Mouse (Mus musculus) midbrain, postnatal 0 days (tissue): ENCODE measurements at regions not wholly inside any gene's neighbourhood (a gene's known extent, or its start where the extent isn't known, plus 50 kb on each side); places are given as distances from the start of the nearest gene placed in this dataset.

ENCODE experiments used
- ATAC-seq: fragments of 200-750 bp; cut with Nextera tagmentation; 2 replicates; pipeline ENCODE4 v1.8.0; 2017; ENCODE audit warnings: moderate number of reproducible peaks, mild to moderate bottlenecking, moderate TSS enrichment, moderate library complexity; ENCODE audit not compliant: low FRiP score
- DNase-seq: peaks from one replicate; pipeline ENCODE4 v3.0.0-alpha.2; 2015; ENCODE audit warnings: low spot score
- H3K27ac ChIP-seq: fragments of 300-500 bp; sonication (generic); 2 replicates; pipeline ENCODE4 v1.5.1; 2014; ENCODE audit warnings: low read depth, mild to moderate bottlenecking, low read length, mixed read lengths
- H3K27me3 ChIP-seq: fragments of 300-500 bp; sonication (generic); 2 replicates; pipeline ENCODE4 v1.6.1; 2014; ENCODE audit warnings: low read length, control low read depth, mixed read lengths; ENCODE audit not compliant: insufficient read depth
- H3K36me3 ChIP-seq: fragments of 300-500 bp; sonication (generic); 2 replicates; pipeline ENCODE4 v1.6.1; 2014; ENCODE audit warnings: low read length, control low read depth, mixed read lengths; ENCODE audit not compliant: insufficient read depth
- H3K4me1 ChIP-seq: fragments of 300-500 bp; sonication (generic); 2 replicates; pipeline ENCODE4 v1.6.1; 2014; ENCODE audit warnings: mild to moderate bottlenecking, control low read depth, antibody characterized with exemption, low read length, mixed read lengths; ENCODE audit not compliant: insufficient read depth
- H3K4me2 ChIP-seq: fragments of 300-500 bp; sonication (generic); 2 replicates; pipeline ENCODE4 v1.6.1; 2014; ENCODE audit warnings: low read depth, mild to moderate bottlenecking, low read length, mixed read lengths; ENCODE audit not compliant: poor library complexity, severe bottlenecking
- H3K4me3 ChIP-seq: fragments of 300-500 bp; sonication (generic); 2 replicates; pipeline ENCODE4 v1.5.1; 2014; ENCODE audit warnings: low read depth, mild to moderate bottlenecking, low read length, moderate library complexity
- H3K9ac ChIP-seq: fragments of 300-500 bp; sonication (generic); replicated peaks from 2 replicates; pipeline ENCODE4 v1.6.1; 2014; ENCODE audit warnings: mild to moderate bottlenecking, low read length, moderate library complexity, mixed read lengths; ENCODE audit not compliant: poor library complexity, severe bottlenecking
- H3K9me3 ChIP-seq: fragments of 300-500 bp; sonication (generic); 2 replicates; pipeline ENCODE4 v1.6.1; 2016; ENCODE audit warnings: low read length, control low read depth
- CTCF ChIP-seq: IDR thresholded peaks from 2 replicates; pipeline ENCODE4 v1.5.1; 2016; ENCODE audit warnings: antibody characterized with exemption, mild to moderate bottlenecking
- whole genome bisulfite sequencing: fragments of 180-500 bp; shearing (Covaris S2); extraction: QIAGEN DNeasy Blood & Tissue Kit; methylation state at CpG from one replicate; pipeline ENCODE4 v1.1.7; 2014; 5-methylcytosine and 5-hydroxymethylcytosine counted together

DNA sequence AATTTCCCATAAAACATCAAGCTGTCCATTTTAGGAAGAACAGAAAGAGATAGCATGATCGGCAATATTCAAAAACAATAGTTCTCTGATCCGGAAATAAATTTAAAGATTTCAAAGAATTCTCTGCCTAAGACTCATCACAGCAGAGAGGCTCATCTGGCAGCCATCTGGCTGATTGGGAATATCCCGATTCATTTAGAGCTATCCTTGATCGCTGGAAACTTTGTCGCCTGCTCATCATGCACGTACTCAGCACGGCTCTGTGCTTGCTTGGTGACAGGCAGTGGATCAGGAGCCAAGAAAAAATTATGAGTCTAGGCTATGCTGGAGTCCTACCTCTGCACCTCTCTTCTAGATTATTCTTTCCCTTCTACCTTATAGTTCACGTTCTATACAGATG is 332.0 kb upstream of the Mon1b start:
- no peaks in the 10 kb centered on the region for H3K27me3 ChIP-seq
- H3K9me3 ChIP-seq, result no peaks in the 10 kb centered on the region
- H3K4me1 ChIP-seq, result no peaks in the 10 kb centered on the region
- H3K4me2 ChIP-seq, result no peak overlapping the region
- H3K36me3 ChIP-seq, result no peaks in the 10 kb centered on the region
- WGBS, result 72% methylated on average over 8 of the region's 8 CpGs
- H3K9ac ChIP-seq, result no peak overlapping the region
- DNase-seq (peak; percentile 15), ATAC-seq (no peak)
- TF ChIP-seq CTCF, result no peak
- H3K4me3 ChIP-seq, result no peak overlapping the region
- no peak overlapping the region for H3K27ac ChIP-seq

DNA sequence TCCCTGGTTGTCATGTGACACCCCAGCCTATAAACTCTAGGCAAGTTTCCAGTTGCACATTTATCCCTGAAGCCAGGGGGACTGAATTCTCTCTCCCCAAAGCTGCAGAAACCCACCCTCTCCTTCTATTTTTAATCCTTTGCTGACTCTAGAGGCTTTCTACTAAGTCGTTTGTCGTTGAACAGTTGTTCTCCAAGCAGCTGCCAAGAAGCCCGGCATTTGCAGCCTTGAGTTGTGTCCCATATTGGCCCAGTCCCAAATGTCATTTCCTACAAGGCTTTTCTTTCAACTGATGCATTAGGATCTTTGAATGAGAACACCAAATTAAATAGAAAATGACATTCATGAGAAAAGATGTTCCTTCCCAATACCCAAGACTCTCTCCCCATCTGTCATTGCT is 318.2 kb upstream of the Mon1b start:
- Histone ChIP-seq H3K27me3 (no peaks in the 10 kb centered on the region), H3K4me3 (no peak overlapping the region), H3K9ac (no peak overlapping the region), H3K36me3 (no peaks in the 10 kb centered on the region), H3K4me1 (no peaks in the 10 kb centered on the region), H3K9me3 (no peaks in the 10 kb centered on the region), H3K4me2 (no peak overlapping the region), H3K27ac (no peak overlapping the region)
- TF ChIP-seq CTCF, result no peak
- DNase-seq (peak; percentile 79), ATAC-seq (no peak)
- WGBS, result 47% methylated on average over 3 of the region's 3 CpGs

DNA sequence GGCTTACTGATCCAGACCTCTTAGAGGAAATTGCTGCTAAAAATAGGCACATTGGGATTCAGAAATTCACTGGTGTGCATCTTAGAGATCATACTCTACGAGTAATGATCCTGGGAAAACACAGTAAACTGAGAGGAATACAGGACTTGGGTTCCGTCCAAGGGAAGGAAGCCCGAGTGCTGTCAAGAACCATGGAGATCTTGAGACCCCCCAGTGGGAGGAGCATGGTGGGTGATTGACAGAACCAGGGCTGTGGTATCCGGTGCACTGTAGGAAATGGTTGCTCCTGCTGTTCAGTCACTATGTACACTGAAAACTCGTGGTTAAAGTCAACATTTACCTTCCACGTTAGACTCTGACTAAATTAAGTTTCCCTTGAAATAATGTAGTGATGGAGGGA is 303.8 kb upstream of the Mon1b start:
- H3K9me3 ChIP-seq, result no peaks in the 10 kb centered on the region
- 62% methylated on average over 6 of the region's 6 CpGs for WGBS
- no peak for TF ChIP-seq CTCF

GRCm38 (mm10) chr8:113341306-113341705 is 294.1 kb upstream of the Mon1b start:
- Histone ChIP-seq H3K27me3 (no peaks in the 10 kb centered on the region), H3K9me3 (no peaks in the 10 kb centered on the region), H3K36me3 (no peaks in the 10 kb centered on the region), H3K4me3 (no peak overlapping the region), H3K4me2 (no peak overlapping the region), H3K27ac (no peak overlapping the region), H3K4me1 (no peaks in the 10 kb centered on the region), H3K9ac (no peak overlapping the region)
- TF ChIP-seq CTCF, result no peak
- no peak for ATAC-seq
- no peak for DNase-seq
- WGBS, result 37% methylated on average over 10 of the region's 10 CpGs

More for the DNA sequence above, 303.8 kb upstream of the Mon1b start:
- Histone ChIP-seq H3K27ac (no peak overlapping the region), H3K9ac (no peak overlapping the region), H3K36me3 (no peaks in the 10 kb centered on the region), H3K4me3 (no peak overlapping the region), H3K4me1 (no peaks in the 10 kb centered on the region), H3K27me3 (no peaks in the 10 kb centered on the region), H3K4me2 (no peak overlapping the region)
- DNase-seq (peak; percentile 21), ATAC-seq (no peak)

DNA sequence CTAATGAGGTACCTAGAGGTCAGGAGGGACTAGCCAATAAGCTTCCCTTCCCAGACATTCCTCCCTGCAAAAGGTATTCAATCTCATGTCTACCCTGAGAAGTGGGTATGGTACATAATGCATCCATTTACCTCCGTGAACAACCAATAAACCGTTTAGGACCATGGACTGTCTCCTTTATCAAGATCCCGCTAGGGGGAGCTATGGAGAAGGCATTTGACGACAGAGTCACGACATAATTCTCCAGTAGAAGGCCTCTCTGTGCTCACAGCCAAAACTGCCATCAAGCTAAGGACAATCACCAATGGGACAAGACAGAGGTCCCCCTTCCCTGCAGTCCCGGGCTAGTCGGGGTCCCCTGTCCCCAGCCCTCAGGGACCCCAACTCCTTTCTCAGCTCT is 273.5 kb upstream of the Mon1b start:
- Histone ChIP-seq H3K4me2 (no peak overlapping the region), H3K36me3 (no peaks in the 10 kb centered on the region), H3K27me3 (no peaks in the 10 kb centered on the region), H3K4me3 (no peak overlapping the region), H3K9me3 (no peaks in the 10 kb centered on the region), H3K4me1 (no peaks in the 10 kb centered on the region), H3K27ac (no peak overlapping the region), H3K9ac (no peak overlapping the region)
- DNase-seq (no peak), ATAC-seq (no peak)
- WGBS, result 66% methylated on average over 7 of the region's 7 CpGs
- no peak for TF ChIP-seq CTCF

GRCm38 (mm10) chr8:113364181-113364580 is 271.2 kb upstream of the Mon1b start:
- TF ChIP-seq CTCF, result 0 out of 2 replicates have a peak, but pooled peaks have one; percentile 2
- DNase-seq (no peak), ATAC-seq (no peak)
- Histone ChIP-seq H3K4me3 (no peak overlapping the region), H3K9ac (no peak overlapping the region), H3K27ac (no peak overlapping the region), H3K36me3 (no peaks in the 10 kb centered on the region), H3K9me3 (no peaks in the 10 kb centered on the region), H3K27me3 (no peaks in the 10 kb centered on the region), H3K4me1 (no peaks in the 10 kb centered on the region), H3K4me2 (no peak overlapping the region)
- 95% methylated on average over 13 of the region's 13 CpGs for whole genome bisulfite sequencing
